Mouse (Mus musculus) stomach, postnatal 0 days (tissue): ENCODE measurements around the gene Acot6.

Experiments
- CTCF ChIP-seq: IDR thresholded peaks from 2 replicates; pipeline ENCODE4 v1.5.1; 2016; ENCODE audit warnings: antibody characterized with exemption, low read depth, mild to moderate bottlenecking, moderate library complexity
- EP300 ChIP-seq: optimal IDR thresholded peaks from 2 replicates; pipeline ENCODE3; 2016; ENCODE audit warnings: antibody characterized with exemption

DNA sequence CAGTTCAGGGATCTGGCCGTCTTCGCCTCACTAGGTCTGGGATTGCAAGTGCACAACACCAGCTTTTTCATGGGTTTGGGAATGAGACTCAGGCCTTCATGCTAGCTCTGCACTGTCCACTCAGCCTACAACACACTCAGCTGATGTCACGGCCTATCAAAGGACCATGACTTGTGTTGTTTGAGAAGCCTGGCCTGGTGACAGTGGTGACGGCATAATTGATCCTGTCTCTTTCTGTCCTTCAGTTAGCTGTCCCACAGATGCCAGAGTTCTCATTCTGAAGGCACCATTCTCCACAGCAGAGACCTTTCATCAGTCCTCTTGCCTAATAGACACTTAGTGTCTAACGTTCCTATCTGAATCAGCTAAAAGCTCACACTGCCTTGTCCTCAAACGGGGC is 28.1 kb downstream of the Acot6 start:
- TF ChIP-seq CTCF (no peak), EP300 (no peak)
